Mouse (Mus musculus): Measurements from ENCODE around the gene Adcy10. TPM values are rescaled to one million over a fixed set of nuclear protein-coding genes. Genes with fewer than 3 reads are reported as not detected.

Gene Adcy10
- polyA plus RNA-seq, 1 experiment, result not detected

- Histone ChIP-seq H3K4me1 (ENCODE audit: control insufficient read depth, insufficient read depth, low read length) (peaks cover 9% of the 10 kb centered on the region), H3K4me3 (ENCODE audit: insufficient read depth, low read depth, low read length) (no peak overlapping the region), H3K27ac (ENCODE audit: insufficient read depth, low read depth, low read length) (no peak overlapping the region)
- TF ChIP-seq CTCF (IDR thresholded peaks at IDR 0.05; ENCODE audit: insufficient read depth, low read depth, low read length), result no peak
- TF ChIP-seq POLR2A (IDR thresholded peaks at IDR 0.05; ENCODE audit: insufficient read depth, low read depth, low read length), result no peak
- 46% methylated on average over 10 of the region's 10 CpGs for WGBS
These were observed 104.5 kb downstream of the Adcy10 start for GRCm38 (mm10) chr1:165589280-165590048.

DNA sequence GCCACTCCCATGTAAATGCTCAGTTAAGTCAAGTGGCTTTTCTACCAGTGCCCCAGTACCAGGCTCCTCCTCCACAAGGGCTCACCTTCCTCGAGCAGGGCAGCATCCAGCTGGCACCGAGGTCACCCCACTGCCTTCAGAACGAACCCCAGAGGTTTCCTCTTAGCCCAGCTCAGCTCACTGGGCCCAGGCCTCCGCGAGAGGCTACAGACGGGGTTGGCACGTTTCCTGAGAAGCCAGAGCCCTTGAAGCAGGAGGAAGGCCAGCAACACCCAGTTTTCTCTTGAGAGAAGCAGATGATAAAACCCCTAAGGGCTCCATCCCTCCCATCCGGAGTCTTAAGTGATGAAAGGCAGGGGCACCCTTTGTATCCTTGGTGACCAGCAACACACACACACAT is 105.8 kb downstream of the Adcy10 start:
- no peak overlapping the region for H3K27ac ChIP-seq (ENCODE audit: insufficient read depth, low read depth, low read length)
- peaks cover 9% of the 10 kb centered on the region for H3K4me1 ChIP-seq (ENCODE audit: control insufficient read depth, insufficient read depth, low read length)
- 61% methylated on average over 8 of the region's 8 CpGs for WGBS
- TF ChIP-seq CTCF (IDR thresholded peaks at IDR 0.05; ENCODE audit: insufficient read depth, low read depth, low read length) (no peak), POLR2A (IDR thresholded peaks at IDR 0.05; ENCODE audit: insufficient read depth, low read depth, low read length) (no peak)
- no peak overlapping the region for H3K4me3 ChIP-seq (ENCODE audit: insufficient read depth, low read depth, low read length)

DNA sequence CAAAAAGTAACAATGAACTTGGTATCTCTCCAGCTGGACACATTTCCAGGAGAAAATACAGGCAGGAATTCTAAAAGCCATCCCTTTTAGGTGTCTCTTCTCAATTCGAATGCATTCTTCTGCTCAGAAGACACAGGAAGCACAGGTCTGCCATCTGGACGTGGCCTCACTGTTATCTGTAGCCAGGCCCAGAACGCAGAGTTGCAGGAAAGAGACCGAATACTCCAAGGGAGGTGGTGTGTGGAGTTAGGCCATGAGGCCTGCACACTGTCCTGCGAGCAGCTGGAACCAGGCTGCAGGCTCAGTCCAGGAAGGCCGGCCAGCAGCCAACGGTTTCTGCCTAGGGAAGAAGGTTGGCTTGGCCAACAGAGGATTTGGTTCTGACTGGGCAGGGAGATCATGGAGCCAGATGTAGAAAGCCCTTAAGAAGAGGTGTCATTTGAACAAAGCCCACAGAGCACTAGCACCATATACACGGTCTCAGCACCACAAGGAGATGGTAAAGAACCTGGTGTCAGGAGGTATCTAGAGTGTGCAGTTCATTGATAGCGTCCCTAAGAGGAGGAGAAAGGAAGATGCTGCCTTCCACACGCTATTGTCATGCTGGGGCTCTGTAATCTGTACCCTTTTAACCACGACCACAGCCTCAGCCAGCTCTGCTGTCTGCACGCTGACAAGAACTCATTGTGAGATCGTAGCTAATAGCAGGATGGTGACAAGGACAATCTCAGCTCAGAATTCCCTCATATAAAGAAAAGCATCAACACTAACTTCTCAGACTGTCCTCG is 107.5 kb downstream of the Adcy10 start:
- TF ChIP-seq CTCF (IDR thresholded peaks at IDR 0.05; ENCODE audit: insufficient read depth, low read depth, low read length), result no peak
- TF ChIP-seq POLR2A (IDR thresholded peaks at IDR 0.05; ENCODE audit: insufficient read depth, low read depth, low read length), result no peak
- Histone ChIP-seq H3K4me3 (ENCODE audit: insufficient read depth, low read depth, low read length) (no peak overlapping the region), H3K27ac (ENCODE audit: insufficient read depth, low read depth, low read length) (no peak overlapping the region), H3K4me1 (ENCODE audit: control insufficient read depth, insufficient read depth, low read length) (peaks cover 9% of the 10 kb centered on the region)
- WGBS, result 91% methylated on average over 14 of the region's 14 CpGs

DNA sequence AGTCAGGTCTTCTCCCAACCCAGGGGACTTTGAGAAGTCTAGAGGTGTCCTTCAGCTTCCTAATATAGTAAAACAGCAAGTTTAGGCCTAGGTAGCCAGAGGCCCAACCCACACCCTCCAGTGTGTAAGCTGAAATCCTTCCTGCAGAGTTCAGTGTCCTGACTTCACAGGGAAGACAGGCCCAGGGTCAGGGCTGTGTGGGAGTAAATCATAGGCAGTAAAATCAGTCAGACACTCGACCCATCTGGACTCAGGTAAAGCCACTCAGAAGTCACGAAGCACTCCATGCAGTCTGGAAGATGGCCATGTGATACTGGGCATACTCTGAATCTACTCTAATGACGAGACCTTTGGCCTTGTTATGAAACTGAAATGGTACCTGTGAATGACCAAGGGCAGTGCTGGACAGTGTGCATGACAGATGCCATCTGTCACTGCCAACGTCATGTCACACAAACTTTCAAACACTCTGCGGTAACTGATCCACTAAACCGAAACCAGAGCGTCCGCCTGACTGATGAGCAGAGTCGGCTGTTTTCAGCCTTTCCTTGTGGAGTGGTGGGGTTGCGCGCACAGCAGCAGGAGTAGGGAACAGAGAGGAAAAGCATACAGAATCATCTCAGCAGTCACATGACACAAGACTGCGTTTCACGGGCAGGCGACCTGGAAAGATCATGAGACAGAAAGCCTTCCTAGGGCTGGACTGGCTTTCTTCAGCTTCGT is 109.9 kb downstream of the Adcy10 start:
- Histone ChIP-seq H3K4me3 (ENCODE audit: insufficient read depth, low read depth, low read length) (no peak overlapping the region), H3K27ac (ENCODE audit: insufficient read depth, low read depth, low read length) (no peak overlapping the region), H3K4me1 (ENCODE audit: control insufficient read depth, insufficient read depth, low read length) (no peaks in the 10 kb centered on the region)
- TF ChIP-seq POLR2A (IDR thresholded peaks at IDR 0.05; ENCODE audit: insufficient read depth, low read depth, low read length) (no peak), CTCF (IDR thresholded peaks at IDR 0.05; ENCODE audit: insufficient read depth, low read depth, low read length) (no peak)
- WGBS, result 95% methylated on average over 15 of the region's 15 CpGs

DNA sequence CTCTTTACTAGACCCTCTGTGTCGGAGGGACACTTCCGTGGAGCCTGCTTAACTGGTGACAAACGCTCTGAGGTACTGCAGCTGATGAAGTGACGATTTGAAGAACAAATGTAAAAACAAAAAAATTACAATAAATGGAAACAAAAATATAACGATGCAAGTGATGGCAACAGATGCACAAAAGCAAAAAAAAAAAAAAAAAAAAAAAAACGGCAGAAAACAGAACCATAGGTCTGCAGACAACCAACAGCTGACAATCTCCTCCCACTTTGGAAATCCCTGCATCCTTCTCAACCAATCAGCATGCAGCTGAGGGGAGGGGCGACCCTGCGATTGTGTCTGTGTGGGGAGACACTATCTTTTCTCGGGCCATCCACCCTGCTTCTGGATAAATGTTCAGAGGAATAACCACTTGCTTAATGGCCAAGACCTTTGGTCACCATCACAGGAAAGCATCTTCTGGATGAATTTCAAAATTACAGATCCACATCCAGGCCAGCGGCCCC is 116.8 kb downstream of the Adcy10 start:
- WGBS, result 76% methylated on average over 10 of the region's 10 CpGs
- H3K27ac ChIP-seq (ENCODE audit: insufficient read depth, low read depth, low read length), result no peak overlapping the region
- TF ChIP-seq POLR2A (IDR thresholded peaks at IDR 0.05; ENCODE audit: insufficient read depth, low read depth, low read length), result no peak
- TF ChIP-seq CTCF (IDR thresholded peaks at IDR 0.05; ENCODE audit: insufficient read depth, low read depth, low read length), result no peak
- no peaks in the 10 kb centered on the region for H3K4me1 ChIP-seq (ENCODE audit: control insufficient read depth, insufficient read depth, low read length)
- no peak overlapping the region for H3K4me3 ChIP-seq (ENCODE audit: insufficient read depth, low read depth, low read length)

DNA sequence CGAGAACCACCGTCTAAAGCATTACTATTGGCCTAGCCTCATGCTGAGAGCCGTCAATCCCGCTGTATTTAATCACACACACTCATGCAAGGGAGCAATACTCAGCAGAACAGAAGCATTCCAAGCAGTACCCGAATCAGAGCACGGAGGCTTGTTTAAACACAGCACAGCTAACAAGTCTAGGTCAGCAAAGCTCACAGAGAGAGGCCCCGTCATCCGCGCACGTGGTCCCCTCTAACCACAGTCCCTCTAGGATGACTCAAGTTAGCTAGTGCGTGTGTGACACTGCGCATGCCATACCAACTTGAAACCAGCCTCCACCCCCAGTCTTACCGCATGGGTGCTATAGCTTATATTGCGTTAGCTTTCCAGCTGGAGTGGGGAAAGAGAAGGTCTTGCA is 118.2 kb downstream of the Adcy10 start:
- no peak overlapping the region for H3K4me3 ChIP-seq (ENCODE audit: insufficient read depth, low read depth, low read length)
- H3K27ac ChIP-seq (ENCODE audit: insufficient read depth, low read depth, low read length), result no peak overlapping the region
- no peaks in the 10 kb centered on the region for H3K4me1 ChIP-seq (ENCODE audit: control insufficient read depth, insufficient read depth, low read length)
- no peak for TF ChIP-seq CTCF (IDR thresholded peaks at IDR 0.05; ENCODE audit: insufficient read depth, low read depth, low read length)
- no peak for TF ChIP-seq POLR2A (IDR thresholded peaks at IDR 0.05; ENCODE audit: insufficient read depth, low read depth, low read length)
- 77% methylated on average over 14 of the region's 14 CpGs for WGBS

- Histone ChIP-seq H3K4me1 (ENCODE audit: control insufficient read depth, insufficient read depth, low read length) (no peaks in the 10 kb centered on the region), H3K4me3 (ENCODE audit: insufficient read depth, low read depth, low read length) (no peak overlapping the region), H3K27ac (ENCODE audit: insufficient read depth, low read depth, low read length) (no peak overlapping the region)
- 88% methylated on average over 8 of the region's 8 CpGs for WGBS
- TF ChIP-seq CTCF (IDR thresholded peaks at IDR 0.05; ENCODE audit: insufficient read depth, low read depth, low read length), result no peak
- no peak for TF ChIP-seq POLR2A (IDR thresholded peaks at IDR 0.05; ENCODE audit: insufficient read depth, low read depth, low read length)
These were observed 119.2 kb downstream of the Adcy10 start for GRCm38 (mm10) chr1:165604203-165604602.

DNA sequence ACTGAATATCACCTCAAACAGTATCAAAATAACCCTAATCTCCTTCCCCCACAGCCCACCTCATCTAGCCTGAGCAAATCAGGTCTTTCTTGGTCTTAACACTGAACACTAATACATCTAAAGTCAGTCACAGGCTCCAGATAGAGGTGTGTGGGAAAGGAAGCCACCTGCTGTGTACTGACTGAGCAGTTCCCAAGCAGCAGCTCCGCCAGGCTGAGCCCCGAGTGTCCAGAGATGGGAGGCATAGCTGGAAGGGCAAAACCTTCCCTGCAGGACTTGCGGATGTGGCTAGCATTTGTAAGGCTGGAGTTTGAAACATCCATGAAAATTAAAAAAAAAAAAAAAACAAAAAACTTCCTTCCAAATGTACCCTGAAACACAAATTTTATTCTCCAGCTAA is 120.1 kb downstream of the Adcy10 start:
- H3K4me1 ChIP-seq (ENCODE audit: control insufficient read depth, insufficient read depth, low read length), result peaks cover 2% of the 10 kb centered on the region; the same call in 1 of the 2 replicates
- H3K27ac ChIP-seq (ENCODE audit: insufficient read depth, low read depth, low read length), result no peak overlapping the region
- TF ChIP-seq CTCF (IDR thresholded peaks at IDR 0.05; ENCODE audit: insufficient read depth, low read depth, low read length), result no peak
- no peak for TF ChIP-seq POLR2A (IDR thresholded peaks at IDR 0.05; ENCODE audit: insufficient read depth, low read depth, low read length)
- no peak overlapping the region for H3K4me3 ChIP-seq (ENCODE audit: insufficient read depth, low read depth, low read length)
- 89% methylated on average over 3 of the region's 3 CpGs for WGBS
